Mouse (Mus musculus): ENCODE measurements at regions not wholly inside any gene's neighbourhood (a gene's known extent, or its start where the extent isn't known, plus 50 kb on each side); places are given as distances from the start of the nearest gene placed in this dataset.
"Not testable (repeated sequence)": the region's sequence is repeated elsewhere in the genome, so short reads cannot be mapped to it uniquely, and the experiment has no call there.

DNA sequence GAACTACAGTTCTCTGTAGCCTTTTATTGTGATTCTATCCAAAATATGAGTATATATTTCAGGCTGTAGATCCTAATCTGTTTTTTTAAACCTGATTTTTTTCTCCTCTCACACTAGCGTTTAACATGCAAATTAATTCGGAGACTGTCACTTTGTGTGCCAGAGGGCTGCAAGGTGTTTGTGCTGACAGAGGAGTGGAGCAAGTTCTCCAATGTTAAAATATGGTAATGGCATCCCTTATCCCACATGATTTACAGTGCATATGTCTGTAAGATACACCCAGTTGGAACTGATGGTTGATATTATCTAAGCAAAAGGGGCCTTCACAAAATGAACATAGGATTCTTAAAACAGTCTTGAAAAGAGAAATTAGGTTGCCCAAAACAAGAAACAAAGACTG is 90.1 kb upstream of the Hdac2 start:
- intact Hi-C loops (cut with DNase I): no loop called here
- no peak for DNase-seq (ENCODE audit: low spot score in 2 of 2)

DNA sequence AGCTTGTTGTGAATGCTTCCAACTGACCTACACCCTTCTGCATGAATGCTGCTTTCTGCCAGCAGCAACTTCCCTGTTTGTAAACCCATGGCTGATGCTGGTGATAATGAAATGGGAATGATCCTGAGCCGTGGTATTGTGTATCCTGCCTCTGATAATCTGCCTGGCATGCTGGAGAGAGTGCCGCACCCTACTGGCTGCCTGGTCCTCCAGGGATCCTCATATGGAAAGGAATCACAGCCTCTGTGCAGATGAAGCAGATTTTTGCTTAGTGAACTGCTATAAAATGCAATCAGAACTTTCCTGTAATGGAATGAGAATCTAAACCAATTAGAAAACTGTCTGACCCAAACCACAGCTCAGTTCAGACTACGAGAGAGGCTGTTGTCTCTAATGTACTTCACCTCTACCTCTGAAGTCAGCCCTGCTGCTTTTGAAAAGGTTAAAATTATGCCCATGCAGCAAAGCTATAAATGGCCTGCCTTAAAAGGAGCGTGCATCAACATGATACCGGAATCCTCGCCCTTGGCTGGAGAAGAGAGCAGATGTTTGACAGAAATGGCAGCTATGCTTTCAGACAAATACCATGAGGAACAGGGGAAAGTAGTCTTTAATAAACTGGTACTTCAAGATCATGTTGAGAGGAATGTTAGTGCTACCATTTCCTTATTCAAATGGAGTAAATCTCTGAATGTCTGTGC is 76.3 kb upstream of the Hdac2 start:
- no peak for DNase-seq (ENCODE audit: low spot score in 2 of 2)
- intact Hi-C loops (cut with DNase I): no loop called here

DNA sequence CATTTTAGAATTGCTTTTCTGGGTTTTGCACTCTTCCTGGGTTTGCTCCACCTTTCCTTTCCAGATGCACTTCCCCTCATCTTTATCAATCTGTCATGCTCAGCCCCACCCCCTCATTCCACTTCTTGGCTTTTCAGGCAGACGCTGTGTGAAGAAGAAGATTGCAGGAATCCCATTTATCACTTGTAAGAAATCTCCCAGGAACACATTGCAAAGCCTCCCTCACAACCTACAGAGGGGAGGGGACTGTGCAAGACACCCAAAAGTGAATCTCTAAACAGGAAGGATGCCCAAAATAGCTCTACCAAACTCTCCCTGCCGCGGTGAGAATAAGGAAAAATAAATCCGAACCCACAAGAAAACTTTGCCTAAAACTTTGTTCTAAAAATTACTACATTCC is 65.5 kb upstream of the Hdac2 start:
- intact Hi-C loops (cut with DNase I): no loop called here
- peak; percentile 10 to 24 for DNase-seq (ENCODE audit: low spot score in 2 of 2)

DNA sequence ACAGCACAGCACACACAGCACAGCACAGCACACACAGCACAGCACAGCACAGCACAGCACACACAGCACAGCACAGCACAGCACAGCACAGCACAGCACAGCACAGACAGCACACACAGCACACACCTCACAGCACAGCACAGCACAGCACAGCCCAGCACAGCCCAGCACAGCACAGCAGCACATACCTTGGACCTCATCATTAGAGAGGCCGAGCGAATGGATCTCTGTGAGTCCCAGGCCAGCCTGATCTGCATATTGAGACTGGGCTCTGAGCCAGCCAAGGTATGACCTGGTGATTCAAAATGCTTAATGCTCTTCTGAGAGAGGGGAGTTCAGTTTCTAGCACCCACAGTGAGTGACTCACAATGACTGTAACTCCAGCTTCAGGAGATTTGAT is 56.3 kb upstream of the Hdac2 start:
- DNase-seq (ENCODE audit: low spot score in 2 of 2); intact Hi-C loops (cut with DNase I): not testable (repeated sequence)

DNA sequence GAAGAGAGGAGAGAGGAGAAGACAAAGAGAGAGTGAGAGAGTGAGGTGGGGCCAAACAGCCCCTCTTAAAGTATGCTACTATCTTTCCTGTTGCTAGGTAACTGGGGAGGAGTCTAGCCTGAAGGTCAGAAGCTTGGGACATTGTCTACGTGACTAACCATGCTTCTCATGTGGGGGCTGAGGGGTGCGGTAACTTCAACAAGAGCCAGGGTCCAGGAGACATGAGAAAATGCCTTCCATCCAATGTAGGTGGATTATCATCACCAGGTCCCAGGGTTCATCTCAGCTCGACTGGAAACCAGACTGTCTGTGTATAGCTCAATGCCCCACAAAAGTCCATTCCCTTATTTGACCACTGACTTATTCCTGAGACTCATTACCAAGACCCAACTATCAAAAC is 50.6 kb upstream of the Hdac2 start:
- DNase-seq (ENCODE audit: low spot score in 2 of 2): no peak
- intact Hi-C loops (cut with DNase I): no loop called here

DNA sequence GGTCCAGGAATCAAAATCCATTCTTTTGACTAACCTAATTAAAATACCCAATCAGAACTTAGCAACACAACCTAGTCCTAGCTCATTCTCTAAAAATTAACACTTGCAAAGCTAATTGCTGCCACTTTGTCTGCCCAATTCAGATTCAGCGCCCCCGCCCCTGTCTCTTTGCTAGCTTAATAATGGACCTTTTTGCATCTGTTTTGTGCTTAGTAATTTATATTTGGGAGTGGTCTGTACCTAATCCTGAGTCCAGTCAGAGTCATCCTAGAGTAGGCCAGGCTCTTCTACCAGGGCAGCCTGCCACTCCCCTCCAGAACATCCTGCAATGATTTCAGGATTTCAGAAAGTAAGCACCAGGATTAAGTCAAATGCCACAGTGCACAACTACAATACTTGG is 50.2 kb upstream of the Hdac2 start:
- intact Hi-C loops (cut with DNase I): no loop called here
- no peak for DNase-seq (ENCODE audit: low spot score in 2 of 2)

All from left cerebral cortex, postnatal 14 days (tissue).